Mouse (Mus musculus) neural tube, embryonic 10.5 days (tissue): ENCODE results near the gene Kif11.

Source experiments
- DNase-seq: peaks from one replicate; pipeline ENCODE4 v3.0.0-alpha.2; 2017; ENCODE audit warnings: low spot score; ENCODE audit errors: extremely low spot score

Kif11 gene

GRCm38 (mm10) chr19:37442524-37443286, 66.5 kb downstream of the Kif11 start:
- DNase-seq = no peak

- DNase-seq = no peak
Measured at GRCm38 (mm10) chr19:37443631-37444140, 67.5 kb downstream of the Kif11 start.

- DNase-seq = no peak
Measured at GRCm38 (mm10) chr19:37448212-37448611, 72.0 kb downstream of the Kif11 start.

GRCm38 (mm10) chr19:37449246-37449645, 73.0 kb downstream of the Kif11 start:
- no peak for DNase-seq

- no peak for DNase-seq
Measured at GRCm38 (mm10) chr19:37455528-37455927, 79.3 kb downstream of the Kif11 start.

- DNase-seq = no peak
Measured at GRCm38 (mm10) chr19:37455961-37456360, 79.8 kb downstream of the Kif11 start.

GRCm38 (mm10) chr19:37458013-37458412, 81.8 kb downstream of the Kif11 start:
- no peak for DNase-seq

- DNase-seq = no peak
Measured at GRCm38 (mm10) chr19:37466403-37466802, 90.2 kb downstream of the Kif11 start.

GRCm38 (mm10) chr19:37466978-37467377, 90.8 kb downstream of the Kif11 start:
- no peak for DNase-seq

GRCm38 (mm10) chr19:37468841-37469566, 92.8 kb downstream of the Kif11 start:
- no peak for DNase-seq
